Mouse (Mus musculus): ENCODE results near the gene Khdc1b. TPM values are rescaled to one million over a fixed set of nuclear protein-coding genes. Genes with fewer than 3 reads are reported as not detected.

Khdc1b gene
- total and polyA plus RNA-seq, 3 experiments, result not detected

- Histone ChIP-seq H3K4me1 (ENCODE audit: control insufficient read depth, insufficient read depth, low read length) (no peaks in the 10 kb centered on the region), H3K27me3 (ENCODE audit: control insufficient read depth, insufficient read depth, low read length) (no peaks in the 10 kb centered on the region), H3K36me3 (ENCODE audit: control insufficient read depth, insufficient read depth, low read length) (no peaks in the 10 kb centered on the region), H3K4me3 (no peak overlapping the region), H3K79me2 (replicated peaks; ENCODE audit: control insufficient read depth, insufficient read depth, low read length) (no peaks in the 10 kb centered on the region), H3K27ac (no peak overlapping the region), H3K9ac (ENCODE audit: low read depth, low read length) (no peak overlapping the region)
- TF ChIP-seq POLR2A (IDR thresholded peaks at IDR 0.05; ENCODE audit: insufficient read depth, low read depth, low read length), result no peak
- no peak for TF ChIP-seq CTCF (IDR thresholded peaks at IDR 0.05)
- no peak for TF ChIP-seq EP300 (IDR thresholded peaks at IDR 0.05; ENCODE audit: insufficient read depth, low read depth, low read length)
- no peak for DNase-seq
- WGBS, result 70% methylated on average over 6 of the region's 6 CpGs
- intact Hi-C loops (cut with DNase I), result no loop called here
Observed at GRCm38 (mm10) chr1:21391138-21391671, 7.8 kb downstream of the Khdc1b start.

- no peak for DNase-seq
- H3K4me1 ChIP-seq (ENCODE audit: control insufficient read depth, insufficient read depth, low read length), result no peaks in the 10 kb centered on the region
- no peaks in the 10 kb centered on the region for H3K27me3 ChIP-seq (ENCODE audit: control insufficient read depth, insufficient read depth, low read length)
- no peaks in the 10 kb centered on the region for H3K36me3 ChIP-seq (ENCODE audit: control insufficient read depth, insufficient read depth, low read length)
- intact Hi-C loops (cut with DNase I), result no loop called here
- H3K79me2 ChIP-seq (replicated peaks; ENCODE audit: control insufficient read depth, insufficient read depth, low read length), result no peaks in the 10 kb centered on the region
- WGBS, result 49% methylated on average over 8 of the region's 8 CpGs
- no peak overlapping the region for H3K27ac ChIP-seq
- no peak for TF ChIP-seq EP300 (IDR thresholded peaks at IDR 0.05; ENCODE audit: insufficient read depth, low read depth, low read length)
- TF ChIP-seq CTCF (IDR thresholded peaks at IDR 0.05), result no peak
- no peak for TF ChIP-seq POLR2A (IDR thresholded peaks at IDR 0.05; ENCODE audit: insufficient read depth, low read depth, low read length)
- no peak overlapping the region for H3K9ac ChIP-seq (ENCODE audit: low read depth, low read length)
- no peak overlapping the region for H3K4me3 ChIP-seq
Observed at GRCm38 (mm10) chr1:21402804-21403203, 19.4 kb downstream of the Khdc1b start.

GRCm38 (mm10) chr1:21407266-21407665, 23.9 kb downstream of the Khdc1b start:
- WGBS, result 88% methylated on average over 2 of the region's 2 CpGs
- Histone ChIP-seq H3K79me2 (replicated peaks; ENCODE audit: control insufficient read depth, insufficient read depth, low read length) (no peaks in the 10 kb centered on the region), H3K27me3 (ENCODE audit: control insufficient read depth, insufficient read depth, low read length) (no peaks in the 10 kb centered on the region), H3K4me1 (ENCODE audit: control insufficient read depth, insufficient read depth, low read length) (no peaks in the 10 kb centered on the region), H3K36me3 (ENCODE audit: control insufficient read depth, insufficient read depth, low read length) (no peaks in the 10 kb centered on the region), H3K27ac (no peak overlapping the region), H3K4me3 (no peak overlapping the region), H3K9ac (ENCODE audit: low read depth, low read length) (no peak overlapping the region)
- DNase-seq, result no peak
- intact Hi-C loops (cut with DNase I), result no loop called here
- no peak for TF ChIP-seq CTCF (IDR thresholded peaks at IDR 0.05)
- TF ChIP-seq EP300 (IDR thresholded peaks at IDR 0.05; ENCODE audit: insufficient read depth, low read depth, low read length), result no peak
- TF ChIP-seq POLR2A (IDR thresholded peaks at IDR 0.05; ENCODE audit: insufficient read depth, low read depth, low read length), result no peak

- no peak for TF ChIP-seq POLR2A (IDR thresholded peaks at IDR 0.05; ENCODE audit: insufficient read depth, low read depth, low read length)
- TF ChIP-seq EP300 (IDR thresholded peaks at IDR 0.05; ENCODE audit: insufficient read depth, low read depth, low read length), result no peak
- TF ChIP-seq CTCF (IDR thresholded peaks at IDR 0.05), result peak; percentile 88
- H3K79me2 ChIP-seq (replicated peaks; ENCODE audit: control insufficient read depth, insufficient read depth, low read length), result no peaks in the 10 kb centered on the region
- no peaks in the 10 kb centered on the region for H3K36me3 ChIP-seq (ENCODE audit: control insufficient read depth, insufficient read depth, low read length)
- no peaks in the 10 kb centered on the region for H3K4me1 ChIP-seq (ENCODE audit: control insufficient read depth, insufficient read depth, low read length)
- intact Hi-C loops (cut with DNase I), result loop anchor here (1.0 to 2.0 kb wide), 3 partner anchors 555 to 858 kb away; no protein-coding TSS in a partner anchor
- peak; percentile 10 to 22 for DNase-seq
- H3K9ac ChIP-seq (ENCODE audit: low read depth, low read length), result no peak overlapping the region
- H3K27ac ChIP-seq, result no peak overlapping the region
- 61% methylated on average over 18 of the region's 18 CpGs for WGBS
- H3K4me3 ChIP-seq, result no peak overlapping the region
- no peaks in the 10 kb centered on the region for H3K27me3 ChIP-seq (ENCODE audit: control insufficient read depth, insufficient read depth, low read length)
Observed at GRCm38 (mm10) chr1:21411331-21412196, 28.2 kb downstream of the Khdc1b start.

GRCm38 (mm10) chr1:21412197-21412555, 28.8 kb downstream of the Khdc1b start:
- no peak for TF ChIP-seq CTCF (IDR thresholded peaks at IDR 0.05)
- no peak for TF ChIP-seq EP300 (IDR thresholded peaks at IDR 0.05; ENCODE audit: insufficient read depth, low read depth, low read length)
- TF ChIP-seq POLR2A (IDR thresholded peaks at IDR 0.05; ENCODE audit: insufficient read depth, low read depth, low read length), result no peak
- Histone ChIP-seq H3K36me3 (ENCODE audit: control insufficient read depth, insufficient read depth, low read length) (no peaks in the 10 kb centered on the region), H3K27ac (no peak overlapping the region), H3K9ac (ENCODE audit: low read depth, low read length) (no peak overlapping the region), H3K79me2 (replicated peaks; ENCODE audit: control insufficient read depth, insufficient read depth, low read length) (no peaks in the 10 kb centered on the region), H3K4me1 (ENCODE audit: control insufficient read depth, insufficient read depth, low read length) (no peaks in the 10 kb centered on the region), H3K27me3 (ENCODE audit: control insufficient read depth, insufficient read depth, low read length) (no peaks in the 10 kb centered on the region), H3K4me3 (no peak overlapping the region)
- intact Hi-C loops (cut with DNase I), result loop anchor here (2.0 kb wide), 2 partner anchors 555 to 703 kb away; no protein-coding TSS in a partner anchor
- no peak for DNase-seq
- WGBS, result 89% methylated on average over 2 of the region's 2 CpGs

GRCm38 (mm10) chr1:21419370-21419769, 36.0 kb downstream of the Khdc1b start:
- TF ChIP-seq POLR2A (IDR thresholded peaks at IDR 0.05; ENCODE audit: insufficient read depth, low read depth, low read length), result no peak
- no peak for TF ChIP-seq EP300 (IDR thresholded peaks at IDR 0.05; ENCODE audit: insufficient read depth, low read depth, low read length)
- peak; percentile 52 for TF ChIP-seq CTCF (IDR thresholded peaks at IDR 0.05)
- H3K27ac ChIP-seq, result no peak overlapping the region
- no peak for DNase-seq
- H3K4me1 ChIP-seq (ENCODE audit: control insufficient read depth, insufficient read depth, low read length), result no peaks in the 10 kb centered on the region
- H3K4me3 ChIP-seq, result no peak overlapping the region
- H3K27me3 ChIP-seq (ENCODE audit: control insufficient read depth, insufficient read depth, low read length), result no peaks in the 10 kb centered on the region
- intact Hi-C loops (cut with DNase I), result no loop called here
- H3K36me3 ChIP-seq (ENCODE audit: control insufficient read depth, insufficient read depth, low read length), result no peaks in the 10 kb centered on the region
- H3K79me2 ChIP-seq (replicated peaks; ENCODE audit: control insufficient read depth, insufficient read depth, low read length), result no peaks in the 10 kb centered on the region
- H3K9ac ChIP-seq (ENCODE audit: low read depth, low read length), result no peak overlapping the region

Data from heart, adult 2 months (tissue).